Mouse (Mus musculus) liver, embryonic 14.5 days (tissue): ENCODE measurements around the gene Tmem167b. TPM values are rescaled to one million over a fixed set of nuclear protein-coding genes. Genes with fewer than 3 reads are reported as not detected.

Source experiments
- ATAC-seq: fragments of 200-750 bp; cut with Nextera tagmentation; 2 replicates; pipeline ENCODE4 v1.8.0; 2017; ENCODE audit warnings: moderate number of reproducible peaks, mild to moderate bottlenecking, moderate library complexity; ENCODE audit not compliant: insufficient read depth
- DNase-seq, 3 experiments: peaks; one replicate each; pipeline ENCODE4 v3.0.0-alpha.2; 2012 to 2013; ENCODE audit warnings: low read depth in 3 of 3, low spot score in 3 of 3
- H3K27ac ChIP-seq: fragments of 300-500 bp; sonication (generic); 2 replicates; pipeline ENCODE4 v1.5.1; 2014; ENCODE audit warnings: moderate library complexity, mild to moderate bottlenecking, control low read depth, inconsistent platforms
- H3K27me3 ChIP-seq: fragments of 300-500 bp; sonication (generic); 2 replicates; pipeline ENCODE4 v1.6.1; 2014; ENCODE audit warnings: mild to moderate bottlenecking, low read length, moderate library complexity; ENCODE audit not compliant: control insufficient read depth, insufficient read depth
- H3K36me3 ChIP-seq: fragments of 300-500 bp; sonication (generic); replicated peaks from 2 replicates; pipeline ENCODE4 v1.6.1; 2014; ENCODE audit warnings: low read depth; ENCODE audit not compliant: control insufficient read depth, insufficient read depth
- H3K4me1 ChIP-seq, 2 experiments: fragments of 200-500 bp in 1 of 2; fragments of 300-500 bp in 1 of 2; sonication (generic) in 1 of 2; replicated peaks; 2 replicates each; pipeline ENCODE4 v1.6.1; 2012 to 2014; ENCODE audit warnings: antibody characterized with exemption in 1 of 2, inconsistent platforms in 1 of 2, low read length in 1 of 2; ENCODE audit not compliant: control insufficient read depth in 2 of 2, insufficient read depth in 2 of 2
- H3K4me2 ChIP-seq: fragments of 300-500 bp; sonication (generic); 2 replicates; pipeline ENCODE4 v1.6.1; 2014; ENCODE audit warnings: low read depth, mild to moderate bottlenecking, control low read depth, moderate library complexity
- H3K4me3 ChIP-seq, 2 experiments: fragments of 200-500 bp in 1 of 2; fragments of 300-500 bp in 1 of 2; sonication (generic) in 1 of 2; 2 replicates each; pipeline ENCODE4 v1.5.1; 2012 to 2014; ENCODE audit warnings: low read depth in 2 of 2, low read length in 2 of 2, mild to moderate bottlenecking in 2 of 2, control low read depth in 1 of 2, inconsistent platforms in 1 of 2, moderate library complexity in 1 of 2; ENCODE audit not compliant: insufficient read depth in 1 of 2
- H3K9ac ChIP-seq: fragments of 300-500 bp; sonication (generic); replicated peaks from 2 replicates; pipeline ENCODE4 v1.6.1; 2014; ENCODE audit warnings: mild to moderate bottlenecking, control low read depth, moderate library complexity
- H3K9me3 ChIP-seq: fragments of 300-500 bp; sonication (generic); 2 replicates; pipeline ENCODE4 v1.6.1; 2016; ENCODE audit warnings: low read length, mixed read lengths; ENCODE audit not compliant: control insufficient read depth
- CTCF ChIP-seq: IDR thresholded peaks from 2 replicates; pipeline ENCODE4 v1.5.1; 2016; ENCODE audit warnings: antibody characterized with exemption, low read depth, control low read depth
- EP300 ChIP-seq: IDR thresholded peaks from 2 replicates; pipeline ENCODE4 v1.6.1; 2016; ENCODE audit warnings: antibody characterized with exemption, low read depth
- WGBS: fragments of 180-500 bp; shearing (Covaris S2); extraction: QIAGEN DNeasy Blood & Tissue Kit; methylation state at CpG from one replicate; pipeline ENCODE4 v1.1.7; 2014; ENCODE audit not compliant: insufficient replicate concordance; 5-methylcytosine and 5-hydroxymethylcytosine counted together
- polyA plus RNA-seq, 2 experiments: library from polyadenylated mRNA; depleted of rRNA in 1 of 2; stranded (reverse) in 1 of 2; unstranded in 1 of 2; fragments of >200 nt; fragmentation: Nextera tagmentation in 1 of 2; extraction: Ambion mirVana in 1 of 2; gene quantifications; 2 replicates each; pipeline versions ENCODE4 v1.2.1 to v1.2.3; 2012 to 2014

The Tmem167b gene
- polyA plus RNA-seq, 2 experiments = 3.8 to 12.7 TPM

GRCm38 (mm10) chr3:108588446-108588845, 26.2 kb upstream of the Tmem167b start:
- Histone ChIP-seq H3K4me1 (peaks cover 6 to 7% of the 10 kb centered on the region in 2 experiments), H3K27ac (no peak overlapping the region), H3K4me3 (no peak overlapping the region), H3K9ac (no peak overlapping the region), H3K4me2 (no peak overlapping the region), H3K9me3 (no peaks in the 10 kb centered on the region), H3K36me3 (no peaks in the 10 kb centered on the region), H3K27me3 (no peaks in the 10 kb centered on the region)
- TF ChIP-seq CTCF (no peak), EP300 (no peak)
- 56% methylated on average over 2 of the region's 2 CpGs for WGBS
- ATAC-seq = no peak
- no peak for DNase-seq

GRCm38 (mm10) chr3:108584580-108584979, 22.3 kb upstream of the Tmem167b start:
- Histone ChIP-seq H3K4me2 (no peak overlapping the region), H3K4me1 (no peaks in the 10 kb centered on the region), H3K4me3 (no peak overlapping the region), H3K9ac (no peak overlapping the region), H3K36me3 (no peaks in the 10 kb centered on the region), H3K27me3 (no peaks in the 10 kb centered on the region), H3K27ac (no peak overlapping the region), H3K9me3 (no peaks in the 10 kb centered on the region)
- WGBS = 46% methylated on average over 4 of the region's 4 CpGs
- DNase-seq (no peak), ATAC-seq (no peak)
- TF ChIP-seq EP300 = no peak
- no peak for TF ChIP-seq CTCF

GRCm38 (mm10) chr3:108574018-108574417, 11.8 kb upstream of the Tmem167b start:
- Histone ChIP-seq H3K4me2 (no peak overlapping the region), H3K27me3 (no peaks in the 10 kb centered on the region; the same call in 1 of the 2 replicates), H3K36me3 (no peaks in the 10 kb centered on the region), H3K4me3 (no peak overlapping the region), H3K4me1 (peaks cover 11 to 12% of the 10 kb centered on the region in 2 experiments), H3K9ac (no peak overlapping the region), H3K27ac (no peak overlapping the region), H3K9me3 (no peaks in the 10 kb centered on the region)
- ATAC-seq = no peak
- no peak for DNase-seq
- 52% methylated on average over 5 of the region's 5 CpGs for WGBS
- TF ChIP-seq CTCF (no peak), EP300 (no peak)

GRCm38 (mm10) chr3:108572309-108573010, 10.2 kb upstream of the Tmem167b start:
- DNase-seq (no peak), ATAC-seq (no peak)
- H3K9me3 ChIP-seq = no peaks in the 10 kb centered on the region
- peak overlapping the region; percentile 93 for H3K9ac ChIP-seq
- peak overlapping the region; percentile 99 for H3K4me2 ChIP-seq
- H3K27ac ChIP-seq = peak overlapping the region; percentile 51
- TF ChIP-seq EP300 (no peak), CTCF (no peak)
- peaks cover 11 to 12% of the 10 kb centered on the region in 2 experiments for H3K4me1 ChIP-seq
- 36% methylated on average over 18 of the region's 18 CpGs for WGBS
- H3K36me3 ChIP-seq = no peaks in the 10 kb centered on the region
- H3K27me3 ChIP-seq = no peaks in the 10 kb centered on the region; the same call in 1 of the 2 replicates
- peak overlapping the region; percentile 93 to 95 for H3K4me3 ChIP-seq

GRCm38 (mm10) chr3:108571443-108572294, 9.4 kb upstream of the Tmem167b start, which contains the start of gene Taf13:
Taf13 (plus strand) TSS chr3:108571698.
- Histone ChIP-seq H3K27ac (peak within 1 kb of the TSS; percentile 51), H3K4me2 (peak within 1 kb of the TSS; percentile 99), H3K9ac (peak within 1 kb of the TSS; percentile 93), H3K9me3 (no peaks in the 10 kb centered on the region), H3K4me1 (peaks cover 11 to 12% of the 10 kb centered on the region in 2 experiments), H3K36me3 (no peaks in the 10 kb centered on the region), H3K27me3 (no peaks in the 10 kb centered on the region; the same call in 1 of the 2 replicates), H3K4me3 (peak within 1 kb of the TSS; percentile 93 to 95)
- under 1% methylated on average over 42 of the region's 42 CpGs for WGBS
- peak; percentile 98 for ATAC-seq
- no peak for TF ChIP-seq EP300
- no peak for TF ChIP-seq CTCF
- DNase-seq = peak; percentile 93 to 95 (median 94)
